Mouse (Mus musculus) liver, embryonic 14.5 days (tissue): ENCODE measurements around the gene Nphp4. TPM values are rescaled to one million over a fixed set of nuclear protein-coding genes. Genes with fewer than 3 reads are reported as not detected.

Source experiments
- ATAC-seq: fragments of 200-750 bp; cut with Nextera tagmentation; 2 replicates; pipeline ENCODE4 v1.8.0; 2017; ENCODE audit warnings: moderate number of reproducible peaks, mild to moderate bottlenecking, moderate library complexity; ENCODE audit not compliant: insufficient read depth
- DNase-seq, 3 experiments: peaks; one replicate each; pipeline ENCODE4 v3.0.0-alpha.2; 2012 to 2013; ENCODE audit warnings: low read depth in 3 of 3, low spot score in 3 of 3
- H3K27ac ChIP-seq: fragments of 300-500 bp; sonication (generic); 2 replicates; pipeline ENCODE4 v1.5.1; 2014; ENCODE audit warnings: moderate library complexity, mild to moderate bottlenecking, control low read depth, inconsistent platforms
- H3K27me3 ChIP-seq: fragments of 300-500 bp; sonication (generic); 2 replicates; pipeline ENCODE4 v1.6.1; 2014; ENCODE audit warnings: mild to moderate bottlenecking, low read length, moderate library complexity; ENCODE audit not compliant: control insufficient read depth, insufficient read depth
- H3K36me3 ChIP-seq: fragments of 300-500 bp; sonication (generic); replicated peaks from 2 replicates; pipeline ENCODE4 v1.6.1; 2014; ENCODE audit warnings: low read depth; ENCODE audit not compliant: control insufficient read depth, insufficient read depth
- H3K4me1 ChIP-seq, 2 experiments: fragments of 200-500 bp in 1 of 2; fragments of 300-500 bp in 1 of 2; sonication (generic) in 1 of 2; replicated peaks; 2 replicates each; pipeline ENCODE4 v1.6.1; 2012 to 2014; ENCODE audit warnings: antibody characterized with exemption in 1 of 2, inconsistent platforms in 1 of 2, low read length in 1 of 2; ENCODE audit not compliant: control insufficient read depth in 2 of 2, insufficient read depth in 2 of 2
- H3K4me2 ChIP-seq: fragments of 300-500 bp; sonication (generic); 2 replicates; pipeline ENCODE4 v1.6.1; 2014; ENCODE audit warnings: low read depth, mild to moderate bottlenecking, control low read depth, moderate library complexity
- H3K4me3 ChIP-seq, 2 experiments: fragments of 200-500 bp in 1 of 2; fragments of 300-500 bp in 1 of 2; sonication (generic) in 1 of 2; 2 replicates each; pipeline ENCODE4 v1.5.1; 2012 to 2014; ENCODE audit warnings: low read depth in 2 of 2, low read length in 2 of 2, mild to moderate bottlenecking in 2 of 2, control low read depth in 1 of 2, inconsistent platforms in 1 of 2, moderate library complexity in 1 of 2; ENCODE audit not compliant: insufficient read depth in 1 of 2
- H3K9ac ChIP-seq: fragments of 300-500 bp; sonication (generic); replicated peaks from 2 replicates; pipeline ENCODE4 v1.6.1; 2014; ENCODE audit warnings: mild to moderate bottlenecking, control low read depth, moderate library complexity
- H3K9me3 ChIP-seq: fragments of 300-500 bp; sonication (generic); 2 replicates; pipeline ENCODE4 v1.6.1; 2016; ENCODE audit warnings: low read length, mixed read lengths; ENCODE audit not compliant: control insufficient read depth
- CTCF ChIP-seq: IDR thresholded peaks from 2 replicates; pipeline ENCODE4 v1.5.1; 2016; ENCODE audit warnings: antibody characterized with exemption, low read depth, control low read depth
- EP300 ChIP-seq: IDR thresholded peaks from 2 replicates; pipeline ENCODE4 v1.6.1; 2016; ENCODE audit warnings: antibody characterized with exemption, low read depth
- whole genome bisulfite sequencing: fragments of 180-500 bp; shearing (Covaris S2); extraction: QIAGEN DNeasy Blood & Tissue Kit; methylation state at CpG from one replicate; pipeline ENCODE4 v1.1.7; 2014; ENCODE audit not compliant: insufficient replicate concordance; 5-methylcytosine and 5-hydroxymethylcytosine counted together
- polyA plus RNA-seq, 2 experiments: library from polyadenylated mRNA; depleted of rRNA in 1 of 2; stranded (reverse) in 1 of 2; unstranded in 1 of 2; fragments of >200 nt; fragmentation: Nextera tagmentation in 1 of 2; extraction: Ambion mirVana in 1 of 2; gene quantifications; 2 replicates each; pipeline versions ENCODE4 v1.2.1 to v1.2.3; 2012 to 2014

Gene Nphp4
- polyA plus RNA-seq, 2 experiments: 0.11 TPM; not detected in 1

DNA sequence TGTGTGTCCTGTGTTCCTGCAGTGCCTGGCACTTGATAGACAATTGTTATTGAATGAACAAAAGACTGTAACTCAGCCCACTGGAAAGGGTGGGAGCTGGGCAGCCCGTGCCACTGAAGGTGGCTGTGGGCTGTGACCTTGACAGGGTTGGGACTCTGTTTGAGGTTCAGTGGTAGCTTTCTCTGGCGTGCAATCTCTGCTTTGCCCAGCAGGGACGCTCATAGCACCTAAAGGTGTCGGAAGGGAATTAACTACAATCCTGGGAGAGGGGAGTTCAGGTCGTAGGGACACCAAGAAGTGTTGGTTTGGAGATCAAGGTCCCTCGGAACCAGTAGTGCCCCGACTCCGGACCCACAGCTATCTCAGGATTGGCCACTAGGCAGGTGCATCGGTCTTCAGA, 35.6 kb upstream of the Nphp4 start:
- Histone ChIP-seq H3K36me3 (no peaks in the 10 kb centered on the region), H3K4me1 (no peaks in the 10 kb centered on the region), H3K9me3 (no peaks in the 10 kb centered on the region), H3K27me3 (no peaks in the 10 kb centered on the region), H3K9ac (no peak overlapping the region), H3K4me3 (no peak overlapping the region), H3K4me2 (no peak overlapping the region), H3K27ac (no peak overlapping the region)
- WGBS: 56% methylated on average over 9 of the region's 9 CpGs
- TF ChIP-seq EP300 (no peak), CTCF (peak; percentile 32; the same call in 1 of the 2 replicates)
- DNase-seq: no peak
- ATAC-seq: no peak

DNA sequence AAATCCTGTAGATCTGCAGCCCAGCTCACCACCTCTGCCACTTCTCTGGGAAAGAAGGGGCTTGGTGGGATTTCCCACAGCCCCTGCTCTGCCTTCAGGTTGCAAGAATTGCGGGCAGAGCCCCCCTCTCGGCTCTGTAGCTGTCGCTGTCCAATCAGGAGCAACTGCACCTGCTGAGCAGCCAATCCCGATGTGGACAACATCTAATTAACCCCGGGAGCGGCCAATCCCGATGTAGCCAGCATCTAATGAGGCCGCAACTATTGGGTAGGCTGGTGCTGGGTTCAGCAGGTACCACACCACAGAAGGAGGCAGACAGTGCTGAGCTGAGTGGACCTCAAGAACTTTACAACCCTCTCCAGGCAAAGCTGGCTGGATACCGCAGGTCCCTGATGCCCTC, 35.0 kb upstream of the Nphp4 start:
- Histone ChIP-seq H3K36me3 (no peaks in the 10 kb centered on the region), H3K9ac (no peak overlapping the region), H3K27ac (no peak overlapping the region), H3K27me3 (no peaks in the 10 kb centered on the region), H3K9me3 (no peaks in the 10 kb centered on the region), H3K4me1 (no peaks in the 10 kb centered on the region), H3K4me2 (no peak overlapping the region), H3K4me3 (no peak overlapping the region)
- WGBS: 44% methylated on average over 9 of the region's 9 CpGs
- DNase-seq (no peak), ATAC-seq (no peak)
- no peak for TF ChIP-seq EP300

DNA sequence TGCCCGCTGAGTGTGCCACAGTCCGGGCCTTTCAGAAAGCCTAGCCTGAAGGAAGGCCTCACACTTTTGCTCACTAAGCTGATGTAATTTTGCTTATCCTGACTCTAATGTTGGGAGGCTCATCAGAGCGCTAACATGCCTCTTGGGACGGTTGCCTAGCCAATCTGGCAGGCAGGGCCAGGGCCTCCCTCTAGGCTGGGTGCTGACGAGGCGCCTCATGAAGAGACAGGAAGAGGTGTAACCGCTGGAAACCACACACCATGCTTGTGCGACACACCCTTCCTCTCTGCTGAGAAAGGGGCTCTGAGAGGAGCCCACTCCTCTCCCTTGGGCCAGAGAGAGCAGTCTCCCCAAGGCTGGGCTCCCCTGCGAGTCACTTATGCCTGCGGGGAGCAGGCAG, 30.3 kb upstream of the Nphp4 start:
- ATAC-seq (peak; percentile 42; the same call in 1 of the 2 replicates), DNase-seq (no peak)
- Histone ChIP-seq H3K9me3 (no peaks in the 10 kb centered on the region), H3K4me1 (no peaks in the 10 kb centered on the region), H3K27me3 (no peaks in the 10 kb centered on the region), H3K4me3 (no peak overlapping the region), H3K36me3 (no peaks in the 10 kb centered on the region), H3K27ac (no peak overlapping the region), H3K4me2 (peak overlapping the region; percentile 11; the same call in 1 of the 2 replicates), H3K9ac (no peak overlapping the region)
- WGBS: 31% methylated on average over 10 of the region's 10 CpGs
- TF ChIP-seq CTCF (no peak), EP300 (no peak)

- peak overlapping the region; percentile 19 to 36 for H3K4me3 ChIP-seq
- ATAC-seq: peak; percentile 48; the same call in 1 of the 2 replicates
- H3K27me3 ChIP-seq: no peaks in the 10 kb centered on the region
- H3K27ac ChIP-seq: no peak overlapping the region
- no peaks in the 10 kb centered on the region for H3K36me3 ChIP-seq
- H3K4me2 ChIP-seq: peak overlapping the region; percentile 50
- H3K4me1 ChIP-seq: no peaks in the 10 kb centered on the region
- no peaks in the 10 kb centered on the region for H3K9me3 ChIP-seq
- 0 out of 2 replicates have a peak overlapping the region, but pooled peaks have one; percentile 6 for H3K9ac ChIP-seq
- no peak for DNase-seq
- TF ChIP-seq CTCF (no peak), EP300 (no peak)
- WGBS: 39% methylated on average over 22 of the region's 22 CpGs
These were observed 28.5 kb upstream of the Nphp4 start for GRCm38 (mm10) chr4:152447731-152448665.

DNA sequence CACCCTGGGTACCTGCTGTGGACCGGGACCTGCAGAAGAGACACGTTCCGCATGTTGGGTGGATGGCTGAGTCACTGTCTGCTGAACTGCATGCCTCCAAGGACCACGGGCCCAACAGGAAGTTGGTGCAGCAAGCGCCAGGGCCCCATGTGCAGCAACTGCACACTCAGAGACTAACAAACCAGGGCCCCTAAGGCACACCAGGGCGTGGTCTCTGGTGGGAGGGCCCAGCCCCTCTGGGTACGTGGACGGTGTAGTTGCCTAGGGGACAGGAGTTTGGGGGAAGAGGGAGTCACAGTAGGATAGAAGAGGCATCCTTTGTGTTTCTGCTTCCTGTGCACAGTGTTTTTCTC, 27.9 kb upstream of the Nphp4 start:
- Histone ChIP-seq H3K27ac (no peak overlapping the region), H3K4me1 (no peaks in the 10 kb centered on the region), H3K9ac (no peak overlapping the region), H3K4me2 (peak overlapping the region; percentile 50), H3K4me3 (peak overlapping the region; percentile 19 to 36), H3K27me3 (no peaks in the 10 kb centered on the region), H3K36me3 (no peaks in the 10 kb centered on the region), H3K9me3 (no peaks in the 10 kb centered on the region)
- WGBS: 14% methylated on average over 8 of the region's 8 CpGs
- ATAC-seq (peak; percentile 69), DNase-seq (peak in 2 of 3 experiments; percentile 17 to 37)
- no peak for TF ChIP-seq CTCF
- no peak for TF ChIP-seq EP300
